Mouse (Mus musculus) E14TG2a.4 (cell line): ENCODE data around the gene Shisa9.

Experiments used
- H3K27me3 ChIP-seq: 2 replicates; pipeline ENCODE4 v1.6.1; 2014; ENCODE audit warnings: low read length, control low read depth; ENCODE audit not compliant: insufficient read depth
- H3K36me3 ChIP-seq: 2 replicates; pipeline ENCODE4 v1.6.1; 2014; ENCODE audit warnings: low read length, control low read depth; ENCODE audit not compliant: insufficient read depth
- H3K4me1 ChIP-seq: replicated peaks from 2 replicates; pipeline ENCODE4 v1.6.1; 2014; ENCODE audit warnings: low read depth, low read length, control low read depth
- H3K4me3 ChIP-seq: replicated peaks from 2 replicates; pipeline ENCODE4 v1.5.1; 2014; ENCODE audit warnings: mild to moderate bottlenecking, low read length
- H3K9me3 ChIP-seq: 2 replicates; pipeline ENCODE4 v1.6.1; 2014; ENCODE audit warnings: low read length, control low read depth
- CTCF ChIP-seq: conservative IDR thresholded peaks from 2 replicates; pipeline ENCODE4 v1.5.1; 2014; ENCODE audit warnings: low read length
- NANOG ChIP-seq: IDR thresholded peaks from 2 replicates; pipeline ENCODE4 v1.6.1; 2014; ENCODE audit warnings: borderline replicate concordance, low read length, mixed read lengths
- POU5F1 ChIP-seq: IDR thresholded peaks from 2 replicates; pipeline ENCODE4 v1.6.1; 2014; ENCODE audit warnings: low read length, borderline replicate concordance

The Shisa9 gene

DNA sequence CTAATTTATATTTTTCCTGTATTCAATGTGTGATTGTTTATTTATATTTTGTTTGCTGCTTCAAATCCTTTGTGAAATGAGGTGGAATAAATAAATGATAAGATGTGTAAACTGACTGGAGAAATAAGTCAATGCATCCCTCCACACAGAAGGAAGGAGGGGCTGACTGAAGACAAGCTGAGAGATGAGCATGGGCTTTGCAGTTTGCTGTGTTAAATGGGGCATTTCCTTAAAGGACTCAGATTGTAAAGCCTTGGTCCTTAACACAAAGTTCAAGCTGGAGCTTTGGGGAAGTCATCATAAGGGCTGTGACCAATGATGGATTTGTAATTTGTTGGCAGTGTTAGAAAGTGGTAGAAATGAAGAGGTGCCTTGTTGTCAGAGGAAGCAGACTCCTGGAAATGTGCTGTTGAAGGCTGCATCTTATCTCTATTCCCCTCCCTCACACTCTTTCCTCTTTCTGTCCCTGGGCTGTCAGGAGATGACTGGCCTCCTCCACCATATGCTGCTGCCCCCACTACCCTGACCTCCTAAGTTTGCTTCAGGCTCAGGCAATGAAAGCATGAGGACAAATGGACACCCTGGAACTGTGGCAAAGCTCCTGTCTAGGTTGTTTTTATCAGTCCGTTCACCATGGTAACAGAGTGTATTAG is 36.3 kb downstream of the Shisa9 start:
- H3K4me3 ChIP-seq, result no peak overlapping the region
- H3K36me3 ChIP-seq, result no peaks in the 10 kb centered on the region
- TF ChIP-seq CTCF, result no peak
- no peak for TF ChIP-seq NANOG
- H3K9me3 ChIP-seq, result no peaks in the 10 kb centered on the region
- H3K4me1 ChIP-seq, result no peaks in the 10 kb centered on the region
- H3K27me3 ChIP-seq, result no peaks in the 10 kb centered on the region

- no peaks in the 10 kb centered on the region for H3K4me1 ChIP-seq
- no peaks in the 10 kb centered on the region for H3K36me3 ChIP-seq
- H3K9me3 ChIP-seq, result no peaks in the 10 kb centered on the region
- TF ChIP-seq CTCF (no peak), NANOG (no peak), POU5F1 (no peak)
- no peak overlapping the region for H3K4me3 ChIP-seq
- no peaks in the 10 kb centered on the region for H3K27me3 ChIP-seq
Observed at GRCm38 (mm10) chr16:12032441-12032840, 48.5 kb downstream of the Shisa9 start.

- Histone ChIP-seq H3K36me3 (no peaks in the 10 kb centered on the region), H3K9me3 (no peaks in the 10 kb centered on the region), H3K4me3 (no peak overlapping the region), H3K27me3 (no peaks in the 10 kb centered on the region), H3K4me1 (no peaks in the 10 kb centered on the region)
- TF ChIP-seq POU5F1, result no peak
- TF ChIP-seq CTCF, result no peak
- TF ChIP-seq NANOG, result no peak
Observed at GRCm38 (mm10) chr16:12034868-12035267, 51.0 kb downstream of the Shisa9 start.

GRCm38 (mm10) chr16:12035626-12036025 is 51.7 kb downstream of the Shisa9 start:
- H3K4me1 ChIP-seq, result no peaks in the 10 kb centered on the region

DNA sequence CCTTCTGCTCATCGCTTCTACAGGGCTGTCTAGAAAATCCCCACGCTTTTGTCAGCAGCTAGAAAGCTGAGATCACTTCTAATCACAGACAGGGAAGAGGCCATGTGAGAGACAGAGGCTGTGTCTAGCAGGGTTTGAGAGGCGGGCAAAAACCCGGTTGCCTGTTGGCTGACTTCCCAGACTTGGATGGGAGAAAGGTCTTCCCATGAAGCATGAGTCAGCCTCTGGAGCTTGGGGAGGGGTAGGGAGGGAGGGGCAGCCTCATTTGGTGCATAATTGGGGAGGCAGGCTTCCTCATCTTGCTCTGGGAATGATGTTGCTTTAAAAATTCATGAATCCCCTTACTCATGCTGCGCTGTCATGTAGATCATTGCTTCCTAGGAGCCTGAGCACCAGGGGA is 57.0 kb downstream of the Shisa9 start:
- TF ChIP-seq POU5F1, result no peak
- TF ChIP-seq CTCF, result no peak
- TF ChIP-seq NANOG, result no peak
- H3K9me3 ChIP-seq, result no peaks in the 10 kb centered on the region
- H3K4me3 ChIP-seq, result no peak overlapping the region
- no peaks in the 10 kb centered on the region for H3K27me3 ChIP-seq
- H3K4me1 ChIP-seq, result no peaks in the 10 kb centered on the region
- H3K36me3 ChIP-seq, result no peaks in the 10 kb centered on the region

More at GRCm38 (mm10) chr16:12035626-12036025, 51.7 kb downstream of the Shisa9 start:
- no peaks in the 10 kb centered on the region for H3K9me3 ChIP-seq
- TF ChIP-seq NANOG (no peak), CTCF (no peak), POU5F1 (no peak)
- no peak overlapping the region for H3K4me3 ChIP-seq
- no peaks in the 10 kb centered on the region for H3K36me3 ChIP-seq
- no peaks in the 10 kb centered on the region for H3K27me3 ChIP-seq

GRCm38 (mm10) chr16:12052051-12052450 is 68.1 kb downstream of the Shisa9 start:
- no peak for TF ChIP-seq POU5F1
- TF ChIP-seq NANOG, result no peak
- TF ChIP-seq CTCF, result no peak
- Histone ChIP-seq H3K27me3 (no peaks in the 10 kb centered on the region), H3K4me3 (no peak overlapping the region), H3K4me1 (no peaks in the 10 kb centered on the region), H3K9me3 (no peaks in the 10 kb centered on the region), H3K36me3 (no peaks in the 10 kb centered on the region)

GRCm38 (mm10) chr16:12072573-12072972 is 88.7 kb downstream of the Shisa9 start:
- Histone ChIP-seq H3K4me1 (no peaks in the 10 kb centered on the region), H3K36me3 (no peaks in the 10 kb centered on the region), H3K27me3 (no peaks in the 10 kb centered on the region), H3K4me3 (no peak overlapping the region), H3K9me3 (no peaks in the 10 kb centered on the region)
- TF ChIP-seq POU5F1 (no peak), NANOG (no peak), CTCF (no peak)

DNA sequence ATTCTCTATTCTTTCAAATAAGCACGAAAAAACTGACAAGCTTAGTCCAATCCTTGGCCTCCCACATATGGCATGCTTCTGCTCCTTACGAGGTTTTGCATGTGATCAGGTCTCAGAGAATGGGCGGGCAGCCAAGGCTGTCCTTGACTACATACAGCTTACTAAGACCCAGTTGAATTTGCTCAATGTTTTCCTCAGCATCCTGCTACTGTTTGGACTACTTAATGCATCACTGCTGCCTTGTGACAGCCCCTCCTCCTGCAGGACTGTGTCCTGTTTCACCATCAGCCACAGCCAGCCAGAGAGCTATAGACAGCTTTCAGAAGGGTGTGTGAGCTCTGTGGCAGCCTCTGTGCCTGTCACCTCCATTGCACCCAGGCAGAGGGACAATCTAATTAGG is 92.4 kb downstream of the Shisa9 start:
- no peaks in the 10 kb centered on the region for H3K4me1 ChIP-seq
- no peaks in the 10 kb centered on the region for H3K36me3 ChIP-seq
- H3K4me3 ChIP-seq, result no peak overlapping the region
- TF ChIP-seq CTCF, result no peak
- TF ChIP-seq NANOG, result no peak
- no peak for TF ChIP-seq POU5F1
- no peaks in the 10 kb centered on the region for H3K9me3 ChIP-seq
- no peaks in the 10 kb centered on the region for H3K27me3 ChIP-seq

DNA sequence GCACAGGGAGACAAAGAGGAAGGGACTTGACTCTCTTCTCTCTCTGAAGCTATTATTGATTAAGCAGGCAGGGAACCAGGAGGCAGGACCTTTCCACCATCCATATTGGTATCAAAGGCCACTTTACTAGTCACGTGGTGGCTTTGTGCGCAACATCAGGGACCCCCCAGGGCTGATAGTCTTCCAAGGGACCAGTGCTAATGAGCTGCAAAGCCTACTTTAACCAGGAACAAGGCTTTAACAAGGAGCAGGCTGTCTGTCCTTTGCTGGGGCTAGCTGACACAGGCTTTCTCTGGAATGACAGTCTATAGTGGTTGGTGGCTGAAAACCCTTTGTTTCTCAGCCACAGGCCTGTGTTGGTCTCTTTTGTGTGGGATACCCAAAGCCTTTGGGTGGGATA is 92.8 kb downstream of the Shisa9 start:
- no peaks in the 10 kb centered on the region for H3K9me3 ChIP-seq
- no peak for TF ChIP-seq NANOG
- TF ChIP-seq CTCF, result no peak
- TF ChIP-seq POU5F1, result no peak
- no peak overlapping the region for H3K4me3 ChIP-seq
- H3K27me3 ChIP-seq, result no peaks in the 10 kb centered on the region
- no peaks in the 10 kb centered on the region for H3K4me1 ChIP-seq
- H3K36me3 ChIP-seq, result no peaks in the 10 kb centered on the region
